Mouse (Mus musculus): ENCODE data around the gene Rapgef5. TPM values are rescaled to one million over a fixed set of nuclear protein-coding genes. Genes with fewer than 3 reads are reported as not detected.

Gene Rapgef5
- polyA plus RNA-seq, 1 experiment = 0.04 TPM

DNA sequence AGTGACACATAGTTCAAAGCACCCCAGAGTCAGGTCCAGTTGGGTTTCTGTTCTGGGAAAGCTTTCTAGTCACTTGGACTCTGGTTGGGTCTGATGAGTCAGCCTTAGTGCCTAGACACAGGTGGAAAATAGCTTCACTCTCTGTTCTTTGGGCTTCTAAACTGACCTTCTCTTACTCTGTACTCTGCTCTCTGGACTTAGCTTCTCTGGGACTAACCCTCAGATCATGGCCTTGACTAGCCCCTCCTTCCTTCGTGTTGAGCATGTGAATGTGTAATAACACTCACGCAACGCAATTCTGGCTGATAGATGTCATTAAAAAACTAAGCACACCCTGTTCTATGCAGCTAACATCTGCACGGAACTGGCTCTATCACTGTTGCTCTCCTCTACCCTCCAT lies 160.0 kb downstream of the Rapgef5 start:
- Histone ChIP-seq H3K36me3 (ENCODE audit: control insufficient read depth, insufficient read depth) (no peaks in the 10 kb centered on the region), H3K79me2 (ENCODE audit: control insufficient read depth, insufficient read depth) (no peaks in the 10 kb centered on the region), H3K4me3 (ENCODE audit: insufficient read depth, poor library complexity, severe bottlenecking) (no peak overlapping the region), H3K27me3 (ENCODE audit: control insufficient read depth, insufficient read depth, insufficient read length) (no peaks in the 10 kb centered on the region), H3ac (ENCODE audit: control insufficient read depth, insufficient read length, low read depth) (no peak overlapping the region), H3K79me3 (ENCODE audit: low read depth) (no peaks in the 10 kb centered on the region)
- no peak for TF ChIP-seq MYOD1 (IDR thresholded peaks at IDR 0.05; ENCODE audit: control insufficient read depth, insufficient read length, low read depth)
- no peak for TF ChIP-seq CEBPB (IDR thresholded peaks at IDR 0.05; ENCODE audit: low read depth)
- no peak for TF ChIP-seq MAX (IDR thresholded peaks at IDR 0.05)
- no peak for TF ChIP-seq CTCF (IDR thresholded peaks at IDR 0.05; ENCODE audit: control insufficient read depth, insufficient read depth, insufficient read length)
- no peak for TF ChIP-seq FOSL1 (IDR thresholded peaks at IDR 0.05; ENCODE audit: insufficient read depth, low read length, poor library complexity, severe bottlenecking)
- TF ChIP-seq USF1 (IDR thresholded peaks at IDR 0.05; ENCODE audit: low read depth) = no peak
- TF ChIP-seq MYOG (IDR thresholded peaks at IDR 0.05; ENCODE audit: control insufficient read depth, extremely low read depth, insufficient read length) = no peak

DNA sequence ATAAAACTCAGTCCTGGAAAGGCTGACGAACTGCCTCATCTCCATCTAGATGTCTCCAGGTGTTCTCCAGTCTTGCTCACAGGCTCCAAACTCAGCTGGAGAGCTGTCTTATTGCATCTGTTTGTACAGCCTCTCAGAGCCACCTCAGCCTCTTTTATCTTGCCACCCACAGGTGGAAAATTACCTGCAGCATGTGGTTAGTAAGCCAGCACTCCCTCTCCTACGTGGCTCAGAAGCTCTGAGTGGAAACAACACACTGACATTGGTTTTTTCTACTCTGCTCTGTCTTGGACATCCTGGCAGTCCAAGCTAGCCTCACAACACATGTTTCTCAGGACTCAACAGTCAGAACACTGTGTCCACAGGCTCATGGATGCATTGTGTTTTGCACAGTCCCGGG lies 162.6 kb downstream of the Rapgef5 start:
- Histone ChIP-seq H3K27me3 (ENCODE audit: control insufficient read depth, insufficient read depth, insufficient read length) (no peaks in the 10 kb centered on the region), H3K79me3 (ENCODE audit: low read depth) (no peaks in the 10 kb centered on the region), H3K4me3 (ENCODE audit: insufficient read depth, poor library complexity, severe bottlenecking) (no peak overlapping the region), H3K36me3 (ENCODE audit: control insufficient read depth, insufficient read depth) (no peaks in the 10 kb centered on the region), H3ac (ENCODE audit: control insufficient read depth, insufficient read length, low read depth) (no peak overlapping the region), H3K79me2 (ENCODE audit: control insufficient read depth, insufficient read depth) (no peaks in the 10 kb centered on the region)
- TF ChIP-seq MYOD1 (IDR thresholded peaks at IDR 0.05; ENCODE audit: control insufficient read depth, insufficient read length, low read depth) (no peak), MAX (IDR thresholded peaks at IDR 0.05) (no peak), CTCF (IDR thresholded peaks at IDR 0.05; ENCODE audit: control insufficient read depth, insufficient read depth, insufficient read length) (no peak), MYOG (IDR thresholded peaks at IDR 0.05; ENCODE audit: control insufficient read depth, extremely low read depth, insufficient read length) (no peak), FOSL1 (IDR thresholded peaks at IDR 0.05; ENCODE audit: insufficient read depth, low read length, poor library complexity, severe bottlenecking) (no peak)

DNA sequence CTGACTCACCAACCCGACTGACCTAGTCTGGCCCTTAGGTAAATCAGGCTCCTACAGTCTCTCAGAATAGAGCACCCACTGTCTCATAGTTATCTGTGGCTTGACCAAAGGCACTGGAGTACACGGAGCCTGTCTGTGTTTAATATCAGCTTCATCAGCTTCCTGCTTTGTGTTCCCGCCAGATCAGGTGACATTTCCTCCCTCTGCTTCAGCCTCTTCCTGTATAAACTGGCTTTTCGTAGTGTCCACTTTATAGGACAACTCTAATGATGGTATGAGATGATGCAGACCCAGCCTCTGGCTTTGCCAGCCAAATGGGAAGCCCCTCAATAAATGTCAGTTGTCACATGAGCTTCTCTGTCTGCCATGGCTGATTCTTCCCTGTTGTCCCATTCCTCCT lies 163.5 kb downstream of the Rapgef5 start:
- Histone ChIP-seq H3K79me3 (ENCODE audit: low read depth) (no peaks in the 10 kb centered on the region), H3K27me3 (ENCODE audit: control insufficient read depth, insufficient read depth, insufficient read length) (no peaks in the 10 kb centered on the region), H3K36me3 (ENCODE audit: control insufficient read depth, insufficient read depth) (no peaks in the 10 kb centered on the region), H3ac (ENCODE audit: control insufficient read depth, insufficient read length, low read depth) (no peak overlapping the region), H3K79me2 (ENCODE audit: control insufficient read depth, insufficient read depth) (no peaks in the 10 kb centered on the region), H3K4me3 (ENCODE audit: insufficient read depth, poor library complexity, severe bottlenecking) (no peak overlapping the region)
- TF ChIP-seq MAX (IDR thresholded peaks at IDR 0.05) (no peak), USF1 (IDR thresholded peaks at IDR 0.05; ENCODE audit: low read depth) (no peak), FOSL1 (IDR thresholded peaks at IDR 0.05; ENCODE audit: insufficient read depth, low read length, poor library complexity, severe bottlenecking) (no peak), MYOD1 (IDR thresholded peaks at IDR 0.05; ENCODE audit: control insufficient read depth, insufficient read length, low read depth) (no peak), MYOG (IDR thresholded peaks at IDR 0.05; ENCODE audit: control insufficient read depth, extremely low read depth, insufficient read length) (no peak), CEBPB (IDR thresholded peaks at IDR 0.05; ENCODE audit: low read depth) (no peak), CTCF (IDR thresholded peaks at IDR 0.05; ENCODE audit: control insufficient read depth, insufficient read depth, insufficient read length) (no peak)

DNA sequence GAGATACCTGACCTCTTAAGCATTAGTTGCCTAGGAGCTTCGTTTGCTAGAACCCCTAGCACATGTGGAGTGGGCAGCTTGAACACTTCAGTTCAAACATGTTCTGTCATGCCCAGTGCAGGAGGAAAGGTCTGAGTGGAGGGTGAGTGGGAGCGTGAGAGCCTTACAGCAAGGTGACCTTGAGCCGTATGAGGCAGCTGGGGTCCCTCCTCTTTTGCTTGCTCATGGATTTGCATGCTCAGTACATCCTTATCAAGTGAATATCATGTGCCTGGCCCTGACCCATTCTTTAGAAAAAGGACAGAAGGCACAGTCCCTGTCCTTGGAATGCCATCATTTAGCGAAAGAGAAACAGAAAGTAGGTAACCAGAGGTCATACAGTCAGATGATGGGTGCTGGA lies 165.0 kb downstream of the Rapgef5 start:
- no peaks in the 10 kb centered on the region for H3K27me3 ChIP-seq (ENCODE audit: control insufficient read depth, insufficient read depth, insufficient read length)
- TF ChIP-seq FOSL1 (IDR thresholded peaks at IDR 0.05; ENCODE audit: insufficient read depth, low read length, poor library complexity, severe bottlenecking) (no peak), MYOD1 (IDR thresholded peaks at IDR 0.05; ENCODE audit: control insufficient read depth, insufficient read length, low read depth) (no peak), CEBPB (IDR thresholded peaks at IDR 0.05; ENCODE audit: low read depth) (no peak), USF1 (IDR thresholded peaks at IDR 0.05; ENCODE audit: low read depth) (no peak), MYOG (IDR thresholded peaks at IDR 0.05; ENCODE audit: control insufficient read depth, extremely low read depth, insufficient read length) (no peak), MAX (IDR thresholded peaks at IDR 0.05) (no peak), CTCF (IDR thresholded peaks at IDR 0.05; ENCODE audit: control insufficient read depth, insufficient read depth, insufficient read length) (no peak)
- no peak overlapping the region for H3ac ChIP-seq (ENCODE audit: control insufficient read depth, insufficient read length, low read depth)
- H3K79me3 ChIP-seq (ENCODE audit: low read depth) = no peaks in the 10 kb centered on the region
- H3K79me2 ChIP-seq (ENCODE audit: control insufficient read depth, insufficient read depth) = no peaks in the 10 kb centered on the region
- H3K4me3 ChIP-seq (ENCODE audit: insufficient read depth, poor library complexity, severe bottlenecking) = no peak overlapping the region
- no peaks in the 10 kb centered on the region for H3K36me3 ChIP-seq (ENCODE audit: control insufficient read depth, insufficient read depth)

DNA sequence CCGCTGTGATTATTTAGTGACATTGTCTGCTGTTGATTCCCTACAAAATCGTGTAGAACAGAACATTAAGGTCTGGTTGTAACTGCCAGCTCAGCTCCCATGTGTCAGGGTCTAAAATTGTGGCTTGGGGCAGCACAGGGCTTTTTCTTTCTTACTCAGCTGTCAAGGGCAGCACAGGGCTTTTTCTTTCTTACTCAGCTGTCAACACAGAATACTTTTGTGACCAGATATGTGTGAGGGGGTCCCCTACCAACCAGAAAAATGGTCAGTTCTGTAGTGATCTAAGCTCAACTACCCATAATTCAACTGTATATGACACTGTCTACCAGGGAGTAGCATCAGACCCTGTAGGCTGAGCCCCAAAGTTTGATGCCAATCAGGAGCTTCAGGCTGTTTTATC lies 167.1 kb downstream of the Rapgef5 start:
- no peaks in the 10 kb centered on the region for H3K79me2 ChIP-seq (ENCODE audit: control insufficient read depth, insufficient read depth)
- no peaks in the 10 kb centered on the region for H3K36me3 ChIP-seq (ENCODE audit: control insufficient read depth, insufficient read depth)
- H3K4me3 ChIP-seq (ENCODE audit: insufficient read depth, poor library complexity, severe bottlenecking) = no peak overlapping the region
- peaks cover under 1% of the 10 kb centered on the region for H3K27me3 ChIP-seq (ENCODE audit: control insufficient read depth, insufficient read depth, insufficient read length)
- TF ChIP-seq CTCF (IDR thresholded peaks at IDR 0.05; ENCODE audit: control insufficient read depth, insufficient read depth, insufficient read length) = no peak
- TF ChIP-seq MYOD1 (IDR thresholded peaks at IDR 0.05; ENCODE audit: control insufficient read depth, insufficient read length, low read depth) = no peak
- no peak for TF ChIP-seq FOSL1 (IDR thresholded peaks at IDR 0.05; ENCODE audit: insufficient read depth, low read length, poor library complexity, severe bottlenecking)
- TF ChIP-seq MAX (IDR thresholded peaks at IDR 0.05) = no peak
- TF ChIP-seq USF1 (IDR thresholded peaks at IDR 0.05; ENCODE audit: low read depth) = no peak
- TF ChIP-seq MYOG (IDR thresholded peaks at IDR 0.05; ENCODE audit: control insufficient read depth, extremely low read depth, insufficient read length) = no peak
- no peak for TF ChIP-seq CEBPB (IDR thresholded peaks at IDR 0.05; ENCODE audit: low read depth)
- H3K79me3 ChIP-seq (ENCODE audit: low read depth) = no peaks in the 10 kb centered on the region
- no peak overlapping the region for H3ac ChIP-seq (ENCODE audit: control insufficient read depth, insufficient read length, low read depth)

DNA sequence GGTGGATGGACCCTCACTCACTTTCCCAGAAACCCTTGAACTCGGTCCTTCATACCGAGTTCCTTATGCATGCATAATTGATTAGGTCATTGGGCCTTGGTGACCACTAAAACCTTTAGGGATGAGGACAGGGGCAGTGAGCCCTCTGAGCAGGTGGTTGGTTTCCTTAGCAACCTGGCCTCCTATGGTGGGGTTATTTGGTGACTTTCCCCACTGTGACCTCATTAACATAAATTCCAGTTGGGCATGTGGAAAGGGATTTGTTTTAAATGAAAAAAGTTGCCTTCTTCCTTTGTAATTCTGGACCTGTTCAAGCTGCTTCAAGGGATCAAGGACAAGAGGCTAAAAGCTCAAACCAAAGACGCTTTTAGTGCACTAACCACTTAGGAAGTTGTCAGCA lies 167.7 kb downstream of the Rapgef5 start:
- H3K4me3 ChIP-seq (ENCODE audit: insufficient read depth, poor library complexity, severe bottlenecking) = no peak overlapping the region
- H3K36me3 ChIP-seq (ENCODE audit: control insufficient read depth, insufficient read depth) = no peaks in the 10 kb centered on the region
- no peak for TF ChIP-seq FOSL1 (IDR thresholded peaks at IDR 0.05; ENCODE audit: insufficient read depth, low read length, poor library complexity, severe bottlenecking)
- TF ChIP-seq USF1 (IDR thresholded peaks at IDR 0.05; ENCODE audit: low read depth) = no peak
- no peaks in the 10 kb centered on the region for H3K79me2 ChIP-seq (ENCODE audit: control insufficient read depth, insufficient read depth)
- H3K27me3 ChIP-seq (ENCODE audit: control insufficient read depth, insufficient read depth, insufficient read length) = peaks cover 7% of the 10 kb centered on the region
- no peaks in the 10 kb centered on the region for H3K79me3 ChIP-seq (ENCODE audit: low read depth)
- H3ac ChIP-seq (ENCODE audit: control insufficient read depth, insufficient read length, low read depth) = no peak overlapping the region
